Mouse (Mus musculus): ENCODE measurements at regions not wholly inside any gene's neighbourhood (a gene's known extent, or its start where the extent isn't known, plus 50 kb on each side); places are given as distances from the start of the nearest gene placed in this dataset.

DNA sequence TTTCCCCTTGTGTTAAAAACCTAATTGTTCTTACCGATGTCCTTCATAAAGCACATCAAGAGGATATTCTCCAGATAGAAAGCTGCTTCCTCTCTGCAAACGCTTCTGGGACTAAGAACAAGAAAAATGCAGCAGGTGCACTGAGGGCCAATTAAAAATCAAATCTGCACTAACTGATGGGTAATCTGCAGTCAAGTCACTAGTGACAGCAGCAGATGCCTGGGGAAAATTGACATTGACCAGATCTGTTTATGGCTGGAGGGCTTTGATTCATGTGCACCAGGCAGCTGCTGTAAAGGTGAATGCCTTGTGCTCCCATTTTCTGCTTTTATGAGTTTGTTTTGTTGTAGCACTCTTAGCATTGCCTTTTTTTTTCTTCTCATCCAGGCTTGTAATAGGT is 1271.0 kb downstream of the Pla2g4a start:
- no peak for TF ChIP-seq MAFK (IDR thresholded peaks at IDR 0.05; ENCODE audit: insufficient read depth, low read depth, low read length)
- no peak for TF ChIP-seq HCFC1 (IDR thresholded peaks at IDR 0.05; ENCODE audit: borderline replicate concordance, insufficient read depth, low read length)
